Comparison of ENCODE assay signal across 8 mouse cellular contexts in the genomic region with DNA sequence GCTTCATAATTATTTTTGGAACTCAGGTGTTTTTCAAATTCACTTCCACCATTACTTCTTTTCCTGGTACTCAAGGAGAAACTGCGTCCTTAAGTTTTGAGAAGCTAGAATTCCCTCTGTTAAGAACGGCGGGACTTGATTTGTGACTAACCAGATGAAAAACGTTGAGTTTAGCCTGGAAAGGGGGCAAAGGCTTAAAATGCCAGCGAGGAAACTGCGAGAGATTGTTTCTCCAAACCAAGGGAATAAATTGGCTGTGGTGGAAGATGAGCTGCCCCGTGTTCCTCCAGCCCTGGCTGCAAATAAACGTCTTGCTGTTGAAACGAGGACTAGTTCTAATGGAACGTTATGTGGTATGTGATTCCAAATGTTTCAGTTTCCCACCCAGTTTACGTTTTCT. TPM values are rescaled to one million over a fixed set of nuclear protein-coding genes. Genes with fewer than 3 reads are reported as not detected.
DNase-seq lines count a peak whose midpoint lies in the region; ATAC-seq and TF ChIP-seq lines count a peak whose summit lies in the region.

No protein-coding gene starts in this region.

- no peaks in the 10 kb centered on the region for H3K27me3 ChIP-seq in testis, adult 2 months (ENCODE audit: control insufficient read depth, insufficient read depth, low read length)
- no peaks in the 10 kb centered on the region for H3K27me3 ChIP-seq in limb, embryonic 15.5 days

- TF ChIP-seq POLR2A in testis, adult 2 months (IDR thresholded peaks at IDR 0.05; ENCODE audit: control insufficient read depth, low read depth, low read length) = no peak

- H3K27ac ChIP-seq in testis, adult 2 months (ENCODE audit: control insufficient read depth, insufficient read depth, low read depth, low read length) = peak overlapping the region; percentile 22; the same call in 1 of the 2 replicates
- H3K27ac ChIP-seq in limb, embryonic 15.5 days = no peak overlapping the region

- H3K9me3 ChIP-seq in limb, embryonic 15.5 days = no peaks in the 10 kb centered on the region

- peak overlapping the region; percentile 84 for H3K4me2 ChIP-seq in limb, embryonic 15.5 days

- H3K4me3 ChIP-seq in testis, adult 2 months (ENCODE audit: control insufficient read depth, low read depth, low read length) = peak overlapping the region; percentile 83
- H3K4me3 ChIP-seq in limb, embryonic 15.5 days = peak overlapping the region; percentile 97

- ATAC-seq in limb, embryonic 15.5 days (ENCODE audit: insufficient number of reproducible peaks, low FRiP score, low TSS enrichment, low read depth) = no peak
- ATAC-seq in granulocyte monocyte progenitor cell, adult 5-6 weeks (replicated peaks; ENCODE audit: poor library complexity, severe bottlenecking) = no peak

- peaks cover 2% of the 10 kb centered on the region for H3K4me1 ChIP-seq in testis, adult 2 months (ENCODE audit: control insufficient read depth, insufficient read depth, low read length)
- peaks cover 22% of the 10 kb centered on the region for H3K4me1 ChIP-seq in limb, embryonic 15.5 days

- H3K36me3 ChIP-seq in testis, adult 2 months (ENCODE audit: control insufficient read depth, insufficient read depth, low read length) = peaks cover 5% of the 10 kb centered on the region
- peaks cover 29% of the 10 kb centered on the region for H3K36me3 ChIP-seq in limb, embryonic 15.5 days

- TF ChIP-seq CTCF in testis, adult 2 months (IDR thresholded peaks at IDR 0.05; ENCODE audit: control insufficient read depth, insufficient read depth, insufficient replicate concordance, low read depth, low read length) = no peak

- DNase-seq in cerebellum, adult 9-10 months = peak; percentile 30
- no peak for DNase-seq in cerebellum, postnatal 25 days
- DNase-seq in testis, postnatal 10 days (ENCODE audit: low spot score) = no peak
- DNase-seq in layer of hippocampus, adult 18-20 months (ENCODE audit: low spot score in 2 of 2) = no peak
- DNase-seq in thymus, adult 18-20 months = no peak

- 2% methylated on average over 11 of the region's 11 CpGs for WGBS in limb, embryonic 15.5 days

- H3K9ac ChIP-seq in limb, embryonic 15.5 days = peak overlapping the region; percentile 52

RNA-seq across cellular contexts. Expression of gene 2700049A03Rik, which starts 1.0 kb away (rescaled TPM):
- polyA plus RNA-seq in testis, adult 2 months (2012; rRNA removed) = 25.3 and 25.8 TPM in 2 replicates
- polyA plus RNA-seq in limb, embryonic 15.5 days (2015; fragmentation: Nextera tagmentation; extraction: Ambion mirVana) = 11.5 and 11.7 TPM in 2 replicates
- 18.0 and 20.9 TPM in 2 replicates for total RNA-seq in granulocyte monocyte progenitor cell, adult 5-6 weeks (2014; fragmentation: Nextera tagmentation)
- total RNA-seq in granulocyte monocyte progenitor cell, adult 5-6 weeks (2017) = 11.8 and 17.8 TPM in 2 replicates
- total RNA-seq in layer of hippocampus, adult 18-20 months (2021) = 1 to 10 TPM; 6.6 to 7.5 TPM

RNA-seq across cellular contexts. Expression of gene Timm9, which starts 1.2 kb away (rescaled TPM):
- polyA plus RNA-seq in testis, adult 2 months (2012; rRNA removed) = 9.0 and 9.6 TPM in 2 replicates
- polyA plus RNA-seq in limb, embryonic 15.5 days (2015; fragmentation: Nextera tagmentation; extraction: Ambion mirVana) = 67.0 and 70.4 TPM in 2 replicates
- 86.1 and 90.9 TPM in 2 replicates for total RNA-seq in granulocyte monocyte progenitor cell, adult 5-6 weeks (2014; fragmentation: Nextera tagmentation)
- total RNA-seq in granulocyte monocyte progenitor cell, adult 5-6 weeks (2017) = 70.5 and 74.0 TPM in 2 replicates
- total RNA-seq in layer of hippocampus, adult 18-20 months (2021) = 10 to 100 TPM; 50.7 to 58.5 TPM

RNA-seq across cellular contexts. Expression of gene Tomm20l, which starts 26.5 kb away (rescaled TPM):
- polyA plus RNA-seq in testis, adult 2 months (2012; rRNA removed) = 48.0 and 50.5 TPM in 2 replicates
- polyA plus RNA-seq in limb, embryonic 15.5 days (2015; fragmentation: Nextera tagmentation; extraction: Ambion mirVana) = not detected in 2 replicates
- total RNA-seq in granulocyte monocyte progenitor cell, adult 5-6 weeks (2014; fragmentation: Nextera tagmentation) = not detected in 2 replicates
- not detected in 2 replicates for total RNA-seq in granulocyte monocyte progenitor cell, adult 5-6 weeks (2017)
- total RNA-seq in layer of hippocampus, adult 18-20 months (2021) = not detected
